ENCODE assay signal across 16 mouse cellular contexts in genomic region chr10:27841042-27841709, GRCm38 (mm10).
"Had no signal": no experiment of that assay in that cellular context is flagged by ENCODE, and none has a peak within 500 bp of the region (broad histone marks: within the 10 kb centered on the region; RNA-seq: fewer than 3 reads in every experiment).

No protein-coding gene starts in this region.

- H3K4me2 ChIP-seq: kidney, embryonic 15.5 days; liver, embryonic 13.5 days; midbrain, embryonic 12.5 days; neural tube, embryonic 13.5 days had no signal

- H3K27me3 ChIP-seq: kidney, embryonic 15.5 days; liver, embryonic 13.5 days; midbrain, embryonic 12.5 days; neural tube, embryonic 13.5 days had no signal

- H3K9ac ChIP-seq: kidney, embryonic 15.5 days; liver, embryonic 13.5 days; midbrain, embryonic 12.5 days; neural tube, embryonic 13.5 days had no signal

- H3K9me3 ChIP-seq: kidney, embryonic 15.5 days; liver, embryonic 13.5 days; midbrain, embryonic 12.5 days; neural tube, embryonic 13.5 days had no signal

- H3K4me1 ChIP-seq: kidney, embryonic 15.5 days; liver, embryonic 13.5 days; midbrain, embryonic 12.5 days; neural tube, embryonic 13.5 days had no signal

- DNase-seq: kidney, adult 11 months; kidney, adult 8-10 months; kidney, postnatal 10 days; kidney, postnatal 36 days; layer of hippocampus, postnatal 36 days; liver, embryonic 13.5 days; lung, adult 2 months; lung, postnatal 14 days; lung, postnatal 4 days; thymus, adult 2 months; thymus, postnatal 14 days; thymus, postnatal 4 days had no signal

- H3K36me3 ChIP-seq: kidney, embryonic 15.5 days; liver, embryonic 13.5 days; midbrain, embryonic 12.5 days; neural tube, embryonic 13.5 days had no signal

- H3K27ac ChIP-seq: kidney, embryonic 15.5 days; left cerebral cortex, adult 2 months; liver, embryonic 13.5 days; midbrain, embryonic 12.5 days; neural tube, embryonic 13.5 days had no signal

- H3K4me3 ChIP-seq: kidney, embryonic 15.5 days; left cerebral cortex, adult 2 months; liver, embryonic 13.5 days; midbrain, embryonic 12.5 days; neural tube, embryonic 13.5 days had no signal
